16 mouse cellular contexts compared by ENCODE assay signal in the genomic region with DNA sequence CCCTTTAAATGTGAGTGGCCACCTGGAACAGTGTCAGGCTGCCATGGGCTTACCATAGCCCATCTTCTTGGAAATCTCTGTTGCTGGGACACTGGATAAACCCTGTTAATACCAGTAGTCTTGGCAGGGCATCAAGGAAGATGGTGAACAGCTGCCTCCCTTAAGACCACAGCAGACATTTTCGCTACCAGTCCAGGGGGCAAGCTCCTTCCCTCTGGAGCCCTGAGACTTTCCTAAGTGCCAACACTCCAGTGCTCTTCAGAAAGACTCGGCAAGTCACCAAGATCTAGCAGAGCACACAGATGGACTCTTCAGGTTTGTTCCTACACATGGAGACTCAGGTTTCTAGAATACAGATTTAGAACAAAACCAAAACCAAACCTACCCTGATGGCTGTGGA.
DNase-seq lines count a peak whose midpoint lies in the region; ATAC-seq and TF ChIP-seq lines count a peak whose summit lies in the region.
"Had no signal": no experiment of that assay in that cellular context is flagged by ENCODE, and none has a peak within 500 bp of the region (broad histone marks: within the 10 kb centered on the region; RNA-seq: fewer than 3 reads in every experiment).

No protein-coding gene starts in this region.

- WGBS in liver, embryonic 11.5 days, result 88% methylated on average over 2 of the region's 2 CpGs
- 92% methylated on average over 2 of the region's 2 CpGs for WGBS in liver, embryonic 16.5 days (ENCODE audit: insufficient replicate concordance)
- WGBS in forebrain, embryonic 16.5 days, result 84% methylated on average over 2 of the region's 2 CpGs

- no peak overlapping the region for H3K4me2 ChIP-seq in liver, embryonic 11.5 days
- no peak overlapping the region for H3K4me2 ChIP-seq in liver, embryonic 16.5 days (ENCODE audit: low read depth, low read length)
- no peak overlapping the region for H3K4me2 ChIP-seq in forebrain, embryonic 16.5 days (ENCODE audit: low read length)
- H3K4me2 ChIP-seq: hindbrain, embryonic 15.5 days; neural tube, embryonic 13.5 days had no signal

- peak overlapping the region; percentile 0 for H3K4me3 ChIP-seq in gastrocnemius, adult 2 months
- no peak overlapping the region for H3K4me3 ChIP-seq in liver, embryonic 11.5 days (ENCODE audit: low read depth, low read length)
- no peak overlapping the region for H3K4me3 ChIP-seq in liver, embryonic 16.5 days (ENCODE audit: low read depth, low read length)
- H3K4me3 ChIP-seq in forebrain, embryonic 16.5 days (replicated peaks; ENCODE audit: low read length), result no peak overlapping the region
- H3K4me3 ChIP-seq: hindbrain, embryonic 15.5 days; neural tube, embryonic 13.5 days had no signal

- peak overlapping the region; percentile 91 for H3K27ac ChIP-seq in gastrocnemius, adult 2 months
- H3K27ac ChIP-seq in liver, embryonic 11.5 days (ENCODE audit: low read depth, low read length), result 0 out of 2 replicates have a peak overlapping the region, but pooled peaks have one; percentile 32
- peak overlapping the region; percentile 99 for H3K27ac ChIP-seq in liver, embryonic 16.5 days (ENCODE audit: low read length)
- no peak overlapping the region for H3K27ac ChIP-seq in forebrain, embryonic 16.5 days (ENCODE audit: low read length)
- H3K27ac ChIP-seq: hindbrain, embryonic 15.5 days; neural tube, embryonic 13.5 days had no signal

- H3K9me3 ChIP-seq in liver, embryonic 11.5 days (ENCODE audit: control insufficient read depth, low read length), result no peaks in the 10 kb centered on the region
- no peaks in the 10 kb centered on the region for H3K9me3 ChIP-seq in liver, embryonic 16.5 days (replicated peaks; ENCODE audit: control insufficient read depth, low read length)
- no peaks in the 10 kb centered on the region for H3K9me3 ChIP-seq in forebrain, embryonic 16.5 days (ENCODE audit: control insufficient read depth, low read length)
- H3K9me3 ChIP-seq: hindbrain, embryonic 15.5 days; neural tube, embryonic 13.5 days had no signal

- H3K36me3 ChIP-seq in liver, embryonic 11.5 days (ENCODE audit: control insufficient read depth, insufficient read depth, low read length), result no peaks in the 10 kb centered on the region
- H3K36me3 ChIP-seq in liver, embryonic 16.5 days (ENCODE audit: control insufficient read depth, insufficient read depth), result no peaks in the 10 kb centered on the region
- no peaks in the 10 kb centered on the region for H3K36me3 ChIP-seq in forebrain, embryonic 16.5 days (ENCODE audit: control insufficient read depth, insufficient read depth)
- H3K36me3 ChIP-seq: hindbrain, embryonic 15.5 days; neural tube, embryonic 13.5 days had no signal

- peaks cover 62% of the 10 kb centered on the region for H3K4me1 ChIP-seq in liver, embryonic 11.5 days (replicated peaks; ENCODE audit: control insufficient read depth, insufficient read depth, low read length)
- H3K4me1 ChIP-seq in liver, embryonic 16.5 days (ENCODE audit: control insufficient read depth, low read depth, low read length), result peaks cover 78% of the 10 kb centered on the region
- no peaks in the 10 kb centered on the region for H3K4me1 ChIP-seq in forebrain, embryonic 16.5 days (replicated peaks; ENCODE audit: control insufficient read depth, insufficient read depth, low read length)
- H3K4me1 ChIP-seq: hindbrain, embryonic 15.5 days; neural tube, embryonic 13.5 days had no signal

- intact Hi-C loops in gastrocnemius, adult 2 months (cut with DNase I), result no loop called here

- no peak for DNase-seq in gastrocnemius, adult 2 months
- no peak for DNase-seq in gastrocnemius, postnatal 10 days
- no peak for DNase-seq in liver, embryonic 11.5 days (ENCODE audit: low spot score)
- no peak for DNase-seq in liver
- DNase-seq in cerebellum, adult 8-10 months, result peak; percentile 34
- DNase-seq: adrenal gland, postnatal 14 days; kidney, adult 9 months; lung, adult 2 months; midbrain, embryonic 14.5 days; right cerebral cortex, adult 18-20 months had no signal

- no peak for ATAC-seq in liver, embryonic 11.5 days (replicated peaks; ENCODE audit: low FRiP score)
- ATAC-seq in liver, embryonic 16.5 days (ENCODE audit: low read depth), result no peak
- ATAC-seq in forebrain, embryonic 16.5 days, result no peak
- no peak for ATAC-seq in erythroblast, adult 5-6 weeks (replicated peaks; ENCODE audit: low FRiP score, poor library complexity, severe bottlenecking)
- ATAC-seq: forebrain, embryonic 14.5 days had no signal

- H3K9ac ChIP-seq in liver, embryonic 11.5 days (ENCODE audit: low read depth, low read length), result no peak overlapping the region
- H3K9ac ChIP-seq in liver, embryonic 16.5 days (ENCODE audit: low read depth, low read length), result no peak overlapping the region
- no peak overlapping the region for H3K9ac ChIP-seq in forebrain, embryonic 16.5 days (replicated peaks; ENCODE audit: low read depth, low read length)
- H3K9ac ChIP-seq: hindbrain, embryonic 15.5 days; neural tube, embryonic 13.5 days had no signal

- no peak for TF ChIP-seq CTCF in gastrocnemius, adult 2 months (IDR thresholded peaks at IDR 0.05)

- H3K27me3 ChIP-seq in liver, embryonic 11.5 days (replicated peaks; ENCODE audit: control insufficient read depth, insufficient read depth, low read length), result no peaks in the 10 kb centered on the region
- no peaks in the 10 kb centered on the region for H3K27me3 ChIP-seq in liver, embryonic 16.5 days (ENCODE audit: control insufficient read depth, insufficient read depth, low read depth, low read length)
- H3K27me3 ChIP-seq in forebrain, embryonic 16.5 days (replicated peaks; ENCODE audit: control insufficient read depth, insufficient read depth, low read length), result no peaks in the 10 kb centered on the region
- H3K27me3 ChIP-seq: hindbrain, embryonic 15.5 days; neural tube, embryonic 13.5 days had no signal
